Mouse (Mus musculus): Measurements from ENCODE around the gene Epha10.
A peak's percentile ranks its signal among the peaks of the same experiment; 100 is the strongest.
"Not testable (repeated sequence)": the region's sequence is repeated elsewhere in the genome, so short reads cannot be mapped to it uniquely, and the experiment has no call there.

Gene Epha10

GRCm38 (mm10) chr4:124894508-124895428, 14.1 kb downstream of the Epha10 start:
- DNase-seq = peak; percentile 49

- DNase-seq = no peak
Observed at GRCm38 (mm10) chr4:124898428-124898827, 17.7 kb downstream of the Epha10 start.

- no peak for DNase-seq
Observed at GRCm38 (mm10) chr4:124899906-124900305, 19.2 kb downstream of the Epha10 start.

- no peak for DNase-seq
Observed at GRCm38 (mm10) chr4:124905417-124905816, 24.7 kb downstream of the Epha10 start.

GRCm38 (mm10) chr4:124905971-124906822, 25.5 kb downstream of the Epha10 start:
- DNase-seq = peak; percentile 59

- DNase-seq = no peak
Observed at GRCm38 (mm10) chr4:124928102-124928501, 47.4 kb downstream of the Epha10 start.

- DNase-seq = peak; percentile 88
Observed at GRCm38 (mm10) chr4:124936613-124937471, 56.1 kb downstream of the Epha10 start, which contains the start of gene 9930104L06Rik. Gene 9930104L06Rik, plus strand, starts transcription at chr4:124937048.

- DNase-seq = not testable (repeated sequence)
Observed at GRCm38 (mm10) chr4:124939211-124939610, 58.5 kb downstream of the Epha10 start, which contains the start of gene Cdca8. Gene Cdca8, minus strand, starts transcription at chr4:124939311.

- peak; percentile 95 for DNase-seq
Observed at GRCm38 (mm10) chr4:124943022-124943421, 62.3 kb downstream of the Epha10 start.

GRCm38 (mm10) chr4:124943781-124944180, 63.1 kb downstream of the Epha10 start:
- DNase-seq = no peak

- no peak for DNase-seq
Observed at GRCm38 (mm10) chr4:124944961-124945360, 64.3 kb downstream of the Epha10 start.

- no peak for DNase-seq
Observed at GRCm38 (mm10) chr4:124949488-124949887, 68.8 kb downstream of the Epha10 start.

- no peak for DNase-seq
Observed at GRCm38 (mm10) chr4:124950181-124951035, 69.7 kb downstream of the Epha10 start.

GRCm38 (mm10) chr4:124951036-124951433, 70.3 kb downstream of the Epha10 start:
- no peak for DNase-seq

- no peak for DNase-seq
Observed at GRCm38 (mm10) chr4:124953546-124953945, 72.8 kb downstream of the Epha10 start.

GRCm38 (mm10) chr4:124957284-124957683, 76.6 kb downstream of the Epha10 start:
- DNase-seq = no peak

GRCm38 (mm10) chr4:124959062-124959461, 78.4 kb downstream of the Epha10 start:
- DNase-seq = no peak

GRCm38 (mm10) chr4:124960940-124961339, 80.2 kb downstream of the Epha10 start:
- no peak for DNase-seq

GRCm38 (mm10) chr4:124962576-124962975, 81.9 kb downstream of the Epha10 start:
- DNase-seq = no peak

- no peak for DNase-seq
Observed at GRCm38 (mm10) chr4:124964912-124965599, 84.4 kb downstream of the Epha10 start.
